ENCODE assay signal across 9 mouse cellular contexts in the genomic region with DNA sequence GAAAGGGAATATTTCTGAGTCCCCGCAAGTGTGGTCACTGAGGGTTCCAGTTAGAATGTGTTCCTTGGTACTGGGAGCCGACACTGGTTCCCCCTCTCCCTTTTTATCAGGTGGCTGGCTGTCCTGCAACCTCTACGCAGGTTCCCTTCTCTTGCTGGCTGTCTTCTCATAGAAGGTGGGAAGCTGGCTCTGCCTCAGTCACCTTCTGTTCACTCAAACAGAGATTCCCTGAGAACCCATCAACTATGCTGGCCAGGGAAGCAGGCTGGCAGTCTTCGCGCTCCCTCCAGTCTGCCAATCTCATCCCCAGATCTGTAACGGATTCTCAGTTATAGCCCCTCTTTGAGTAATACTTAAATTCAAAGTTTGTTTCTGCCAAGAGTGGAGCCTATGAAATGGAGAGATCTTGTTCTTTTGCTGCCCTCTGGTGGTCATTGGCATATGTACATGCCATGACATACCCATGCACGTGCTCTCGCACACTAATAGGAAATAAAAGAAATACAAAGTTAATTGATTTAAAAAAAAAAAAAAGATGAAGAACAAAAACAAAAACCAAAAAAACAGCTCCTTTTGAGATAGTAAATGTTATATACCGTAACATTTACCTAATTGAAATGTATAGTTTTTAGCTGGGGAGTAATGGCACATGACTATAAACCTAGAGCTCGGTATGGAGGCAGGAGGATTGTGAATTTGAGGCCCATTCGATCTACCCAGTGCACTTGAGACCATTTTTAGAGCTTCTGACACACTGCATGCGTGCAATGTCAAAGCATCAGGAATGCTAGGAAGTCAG. TPM values are rescaled to one million over a fixed set of nuclear protein-coding genes. Genes with fewer than 3 reads are reported as not detected.
DNase-seq lines count a peak whose midpoint lies in the region; ATAC-seq lines count a peak whose summit lies in the region.
"Had no signal": no experiment of that assay in that cellular context is flagged by ENCODE, and none has a peak within 500 bp of the region (broad histone marks: within the 10 kb centered on the region; RNA-seq: fewer than 3 reads in every experiment).

No protein-coding gene starts in this region.

- DNase-seq in CD4-positive helper T cell, adult 2 months (ENCODE audit: low read depth, low spot score): peak; percentile 78
- DNase-seq in adrenal gland, postnatal 25 days: peak; percentile 69
- DNase-seq in kidney, postnatal 10 days: peak; percentile 91
- peak; percentile 83 for DNase-seq in testis, postnatal 10 days (ENCODE audit: low spot score)

- H3K36me3 ChIP-seq in embryonic facial prominence, embryonic 15.5 days: no peaks in the 10 kb centered on the region
- H3K36me3 ChIP-seq in heart, embryonic 11.5 days (ENCODE audit: control insufficient read depth, insufficient read depth, low read length): no peaks in the 10 kb centered on the region
- no peaks in the 10 kb centered on the region for H3K36me3 ChIP-seq in liver, embryonic 12.5 days
- H3K36me3 ChIP-seq in neural tube, embryonic 12.5 days: no peaks in the 10 kb centered on the region

- 36% methylated on average over 12 of the region's 12 CpGs for WGBS in embryonic facial prominence, embryonic 15.5 days
- WGBS in heart, embryonic 11.5 days (ENCODE audit: insufficient replicate concordance): 29% methylated on average over 12 of the region's 12 CpGs
- 31% methylated on average over 12 of the region's 12 CpGs for WGBS in liver, embryonic 12.5 days (ENCODE audit: insufficient replicate concordance)
- 38% methylated on average over 12 of the region's 12 CpGs for WGBS in neural tube, embryonic 12.5 days

- no peak overlapping the region for H3K27ac ChIP-seq in embryonic facial prominence, embryonic 15.5 days (replicated peaks)
- H3K27ac ChIP-seq in heart, embryonic 11.5 days (ENCODE audit: low read depth, low read length): no peak overlapping the region
- H3K27ac ChIP-seq in liver, embryonic 12.5 days: no peak overlapping the region
- H3K27ac ChIP-seq in neural tube, embryonic 12.5 days: no peak overlapping the region

- no peak overlapping the region for H3K4me3 ChIP-seq in embryonic facial prominence, embryonic 15.5 days (replicated peaks)
- H3K4me3 ChIP-seq in heart, embryonic 11.5 days (ENCODE audit: low read depth, low read length): no peak overlapping the region
- no peak overlapping the region for H3K4me3 ChIP-seq in liver, embryonic 12.5 days
- no peak overlapping the region for H3K4me3 ChIP-seq in neural tube, embryonic 12.5 days
- H3K4me3 ChIP-seq: erythroblast, embryonic 14.5 days had no signal

- no peak overlapping the region for H3K4me2 ChIP-seq in embryonic facial prominence, embryonic 15.5 days (replicated peaks)
- H3K4me2 ChIP-seq in heart, embryonic 11.5 days: no peak overlapping the region
- H3K4me2 ChIP-seq in liver, embryonic 12.5 days: no peak overlapping the region
- no peak overlapping the region for H3K4me2 ChIP-seq in neural tube, embryonic 12.5 days (replicated peaks)

- no peaks in the 10 kb centered on the region for H3K9me3 ChIP-seq in embryonic facial prominence, embryonic 15.5 days (replicated peaks)
- no peaks in the 10 kb centered on the region for H3K9me3 ChIP-seq in heart, embryonic 11.5 days (replicated peaks; ENCODE audit: control insufficient read depth, low read length)
- no peaks in the 10 kb centered on the region for H3K9me3 ChIP-seq in liver, embryonic 12.5 days (replicated peaks)
- H3K9me3 ChIP-seq in neural tube, embryonic 12.5 days: no peaks in the 10 kb centered on the region

- ATAC-seq in embryonic facial prominence, embryonic 15.5 days (ENCODE audit: insufficient number of reproducible peaks, low FRiP score, low TSS enrichment, low read depth): 0 out of 2 replicates have a peak, but pooled peaks have one; percentile 54
- 0 out of 2 replicates have a peak, but pooled peaks have one; percentile 28 for ATAC-seq in heart, embryonic 11.5 days (replicated peaks; ENCODE audit: insufficient number of reproducible peaks, low FRiP score, low TSS enrichment)
- peak; percentile 71; the same call in 1 of the 2 replicates for ATAC-seq in liver, embryonic 12.5 days
- ATAC-seq in neural tube, embryonic 12.5 days (ENCODE audit: low FRiP score, low read depth): peak; percentile 77

- H3K9ac ChIP-seq in embryonic facial prominence, embryonic 15.5 days: no peak overlapping the region
- H3K9ac ChIP-seq in heart, embryonic 11.5 days (ENCODE audit: low read depth, low read length): no peak overlapping the region
- no peak overlapping the region for H3K9ac ChIP-seq in liver, embryonic 12.5 days
- no peak overlapping the region for H3K9ac ChIP-seq in neural tube, embryonic 12.5 days

- H3K4me1 ChIP-seq in embryonic facial prominence, embryonic 15.5 days: peaks cover 3% of the 10 kb centered on the region; the same call in 1 of the 2 replicates
- H3K4me1 ChIP-seq in heart, embryonic 11.5 days (ENCODE audit: control insufficient read depth, insufficient read depth, low read length): peaks cover 10% of the 10 kb centered on the region
- peaks cover 22% of the 10 kb centered on the region for H3K4me1 ChIP-seq in liver, embryonic 12.5 days
- no peaks in the 10 kb centered on the region; the same call in 1 of the 2 replicates for H3K4me1 ChIP-seq in neural tube, embryonic 12.5 days

- no peaks in the 10 kb centered on the region for H3K27me3 ChIP-seq in embryonic facial prominence, embryonic 15.5 days
- H3K27me3 ChIP-seq in heart, embryonic 11.5 days (ENCODE audit: control insufficient read depth, insufficient read depth, low read length): no peaks in the 10 kb centered on the region
- no peaks in the 10 kb centered on the region; the same call in 1 of the 2 replicates for H3K27me3 ChIP-seq in liver, embryonic 12.5 days (replicated peaks)
- no peaks in the 10 kb centered on the region for H3K27me3 ChIP-seq in neural tube, embryonic 12.5 days (replicated peaks)

RNA-seq across cellular contexts. Expression of gene Cxcl10, which starts 33.1 kb away (rescaled TPM):
- total RNA-seq in adrenal gland, postnatal 25 days (2021): 1.1 and 1.2 TPM in 2 replicates
- polyA plus RNA-seq in embryonic facial prominence, embryonic 15.5 days (2015; fragmentation: Nextera tagmentation; extraction: Ambion mirVana): 0.81 and 1.7 TPM in 2 replicates
- polyA plus RNA-seq in heart, embryonic 11.5 days (2014; fragmentation: Nextera tagmentation; extraction: Ambion mirVana): 0.72 TPM in 1 of 2 replicates, not detected in the other
- 6.6 and 6.7 TPM in 2 replicates for polyA plus RNA-seq in liver, embryonic 12.5 days (2016; fragmentation: Nextera tagmentation; extraction: Ambion mirVana)
- polyA plus RNA-seq in neural tube, embryonic 12.5 days (2016; fragmentation: Nextera tagmentation; extraction: Ambion mirVana): 0.49 TPM in 1 of 2 replicates, not detected in the other
- polyA plus RNA-seq: erythroblast, embryonic 14.5 days had no signal

RNA-seq across cellular contexts. Expression of gene Art3, which starts 50.1 kb away (rescaled TPM):
- total RNA-seq in adrenal gland, postnatal 25 days (2021): 50.0 and 51.8 TPM in 2 replicates
- polyA plus RNA-seq in embryonic facial prominence, embryonic 15.5 days (2015; fragmentation: Nextera tagmentation; extraction: Ambion mirVana): 4.9 and 6.2 TPM in 2 replicates
- 37.0 and 37.6 TPM in 2 replicates for polyA plus RNA-seq in heart, embryonic 11.5 days (2014; fragmentation: Nextera tagmentation; extraction: Ambion mirVana)
- polyA plus RNA-seq in liver, embryonic 12.5 days (2016; fragmentation: Nextera tagmentation; extraction: Ambion mirVana): 0.78 and 1.0 TPM in 2 replicates
- polyA plus RNA-seq in neural tube, embryonic 12.5 days (2016; fragmentation: Nextera tagmentation; extraction: Ambion mirVana): 9.0 and 9.7 TPM in 2 replicates
- polyA plus RNA-seq: erythroblast, embryonic 14.5 days had no signal

RNA-seq across cellular contexts. Expression of gene Nup54, which starts 53.3 kb away (rescaled TPM):
- total RNA-seq in adrenal gland, postnatal 25 days (2021): 30.1 and 33.5 TPM in 2 replicates
- 38.9 and 40.0 TPM in 2 replicates for polyA plus RNA-seq in embryonic facial prominence, embryonic 15.5 days (2015; fragmentation: Nextera tagmentation; extraction: Ambion mirVana)
- 45.7 and 50.7 TPM in 2 replicates for polyA plus RNA-seq in heart, embryonic 11.5 days (2014; fragmentation: Nextera tagmentation; extraction: Ambion mirVana)
- 49.0 and 49.2 TPM in 2 replicates for polyA plus RNA-seq in liver, embryonic 12.5 days (2016; fragmentation: Nextera tagmentation; extraction: Ambion mirVana)
- 50.4 and 53.6 TPM in 2 replicates for polyA plus RNA-seq in neural tube, embryonic 12.5 days (2016; fragmentation: Nextera tagmentation; extraction: Ambion mirVana)

RNA-seq across cellular contexts. Expression of gene Cxcl9, which starts 53.9 kb away (rescaled TPM):
- total RNA-seq in adrenal gland, postnatal 25 days (2021): 0.88 and 0.90 TPM in 2 replicates
- 0.20 and 0.76 TPM in 2 replicates for polyA plus RNA-seq in embryonic facial prominence, embryonic 15.5 days (2015; fragmentation: Nextera tagmentation; extraction: Ambion mirVana)
- not detected in 2 replicates for polyA plus RNA-seq in heart, embryonic 11.5 days (2014; fragmentation: Nextera tagmentation; extraction: Ambion mirVana)
- not detected in 2 replicates for polyA plus RNA-seq in liver, embryonic 12.5 days (2016; fragmentation: Nextera tagmentation; extraction: Ambion mirVana)
- not detected in 2 replicates for polyA plus RNA-seq in neural tube, embryonic 12.5 days (2016; fragmentation: Nextera tagmentation; extraction: Ambion mirVana)
- polyA plus RNA-seq: erythroblast, embryonic 14.5 days had no signal
